Mouse (Mus musculus) ES-Bruce4 (cell line): ENCODE measurements at regions not wholly inside any gene's neighbourhood (a gene's known extent, or its start where the extent isn't known, plus 50 kb on each side); places are given as distances from the start of the nearest gene placed in this dataset.

ENCODE experiments used
- CTCF ChIP-seq: IDR thresholded peaks from one replicate; pipeline ENCODE4 v1.8.1; 2011; ENCODE audit warnings: low read depth, low read length
- EP300 ChIP-seq: IDR thresholded peaks from 2 replicates; pipeline ENCODE4 v1.6.1; 2011; ENCODE audit warnings: low read depth, low read length; ENCODE audit not compliant: insufficient read depth
- POLR2A ChIP-seq: IDR thresholded peaks from one replicate; pipeline ENCODE4 v1.8.1; 2011; ENCODE audit warnings: low read length; ENCODE audit not compliant: insufficient read depth

- TF ChIP-seq CTCF (no peak), POLR2A (no peak), EP300 (no peak)
These were observed 55.8 kb upstream of the Klf9 start for GRCm38 (mm10) chr19:23085173-23085660.
